Mouse (Mus musculus): Measurements from ENCODE around the gene Ttc21a.

DNA sequence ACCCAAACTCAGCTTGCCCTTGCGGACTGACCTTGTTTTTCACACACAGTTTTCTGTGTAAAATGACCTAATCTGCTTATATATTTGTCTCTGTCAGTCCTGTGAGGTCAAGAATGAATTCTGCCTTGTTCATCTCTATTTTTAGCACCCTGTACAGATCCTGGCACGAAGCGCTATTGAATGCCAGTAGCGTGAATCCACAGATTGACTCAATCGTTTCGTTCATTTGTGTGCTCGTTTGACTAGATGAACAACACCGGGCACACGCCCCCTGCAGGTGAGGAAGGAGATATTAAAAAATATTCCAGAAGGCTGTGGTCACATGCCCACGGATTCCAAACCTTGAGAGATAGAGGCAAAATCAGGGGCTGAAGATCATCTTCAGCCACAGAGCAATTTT lies 74.1 kb downstream of the Ttc21a start:
- TF ChIP-seq GATA1 (IDR thresholded peaks at IDR 0.05; ENCODE audit: low read length) (no peak), TAL1 (IDR thresholded peaks at IDR 0.05; ENCODE audit: low read length) (no peak)

Measured in erythroblast, embryonic 14.5 days (primary cell).